23 mouse cellular contexts compared by ENCODE assay signal in genomic region chr8:126174451-126174850, GRCm38 (mm10).
DNase-seq lines count a peak whose midpoint lies in the region; ATAC-seq lines count a peak whose summit lies in the region.
"Had no signal": no experiment of that assay in that cellular context is flagged by ENCODE, and none has a peak within 500 bp of the region (broad histone marks: within the 10 kb centered on the region; RNA-seq: fewer than 3 reads in every experiment).

No protein-coding gene starts in this region.

- no peaks in the 10 kb centered on the region for H3K27me3 ChIP-seq in neural tube, embryonic 12.5 days (replicated peaks)
- H3K27me3 ChIP-seq in neural tube, embryonic 15.5 days (replicated peaks): no peaks in the 10 kb centered on the region
- H3K27me3 ChIP-seq in neural tube, embryonic 14.5 days (ENCODE audit: control insufficient read depth, insufficient read depth, low read length): no peaks in the 10 kb centered on the region
- H3K27me3 ChIP-seq: forebrain, embryonic 13.5 days; hindbrain, embryonic 15.5 days; intestine, embryonic 15.5 days; limb, embryonic 12.5 days had no signal

- H3K4me2 ChIP-seq in neural tube, embryonic 12.5 days (replicated peaks): no peak overlapping the region
- no peak overlapping the region for H3K4me2 ChIP-seq in neural tube, embryonic 15.5 days
- H3K4me2 ChIP-seq in neural tube, embryonic 14.5 days (ENCODE audit: low read depth, low read length): no peak overlapping the region
- H3K4me2 ChIP-seq: forebrain, embryonic 13.5 days; hindbrain, embryonic 15.5 days; intestine, embryonic 15.5 days; limb, embryonic 12.5 days; liver, embryonic 11.5 days had no signal

- peak; percentile 21; the same call in 1 of the 2 replicates for ATAC-seq in neural tube, embryonic 12.5 days (ENCODE audit: low FRiP score, low read depth)
- ATAC-seq in neural tube, embryonic 15.5 days (ENCODE audit: low FRiP score): no peak
- ATAC-seq in neural tube, embryonic 14.5 days (ENCODE audit: low read depth): no peak
- ATAC-seq: forebrain, embryonic 13.5 days; intestine, embryonic 15.5 days; liver, postnatal 0 days; lung, postnatal 0 days; midbrain, embryonic 16.5 days had no signal

- DNase-seq in adrenal gland, postnatal 14 days: peak; percentile 35
- DNase-seq in adrenal gland, postnatal 10 days: no peak
- DNase-seq in cerebellum, postnatal 25 days: peak; percentile 52 to 59
- no peak for DNase-seq in cerebellum, adult 11-12 months
- DNase-seq in spleen, adult 18-20 months: no peak
- DNase-seq: B cell, adult 2 months; gastrocnemius, postnatal 10 days; heart, postnatal 4 days; kidney, adult 9 months; kidney, postnatal 25 days; liver, postnatal 0 days had no signal

- H3K4me3 ChIP-seq in neural tube, embryonic 12.5 days: no peak overlapping the region
- no peak overlapping the region for H3K4me3 ChIP-seq in neural tube, embryonic 15.5 days (replicated peaks)
- H3K4me3 ChIP-seq in neural tube, embryonic 14.5 days (ENCODE audit: low read depth, low read length): no peak overlapping the region
- H3K4me3 ChIP-seq: forebrain, embryonic 13.5 days; heart, embryonic 10.5 days; hindbrain, embryonic 15.5 days; intestine, embryonic 15.5 days; limb, embryonic 12.5 days had no signal

- H3K36me3 ChIP-seq in neural tube, embryonic 12.5 days: no peaks in the 10 kb centered on the region
- H3K36me3 ChIP-seq in neural tube, embryonic 15.5 days: no peaks in the 10 kb centered on the region
- no peaks in the 10 kb centered on the region for H3K36me3 ChIP-seq in neural tube, embryonic 14.5 days (ENCODE audit: control insufficient read depth, insufficient read depth, low read length)
- H3K36me3 ChIP-seq: heart, embryonic 10.5 days; hindbrain, embryonic 15.5 days; intestine, embryonic 15.5 days; limb, embryonic 12.5 days had no signal

- no peak overlapping the region for H3K9ac ChIP-seq in neural tube, embryonic 12.5 days
- no peak overlapping the region for H3K9ac ChIP-seq in neural tube, embryonic 15.5 days (replicated peaks)
- no peak overlapping the region for H3K9ac ChIP-seq in neural tube, embryonic 14.5 days (replicated peaks; ENCODE audit: low read depth, low read length)
- H3K9ac ChIP-seq: forebrain, embryonic 13.5 days; hindbrain, embryonic 15.5 days; intestine, embryonic 15.5 days; limb, embryonic 12.5 days; liver, postnatal 0 days had no signal

- WGBS in neural tube, embryonic 12.5 days: 11% methylated on average over 7 of the region's 7 CpGs
- WGBS in neural tube, embryonic 15.5 days: 19% methylated on average over 7 of the region's 7 CpGs
- 4% methylated on average over 7 of the region's 7 CpGs for WGBS in neural tube, embryonic 14.5 days

- H3K4me1 ChIP-seq in neural tube, embryonic 12.5 days: peaks cover 8% of the 10 kb centered on the region; the same call in 1 of the 2 replicates
- peaks cover 12% of the 10 kb centered on the region for H3K4me1 ChIP-seq in neural tube, embryonic 15.5 days
- peaks cover 13% of the 10 kb centered on the region for H3K4me1 ChIP-seq in neural tube, embryonic 14.5 days (ENCODE audit: control insufficient read depth, insufficient read depth, low read length)
- H3K4me1 ChIP-seq: forebrain, embryonic 13.5 days; intestine, embryonic 15.5 days; limb, embryonic 12.5 days had no signal

- no peaks in the 10 kb centered on the region for H3K9me3 ChIP-seq in neural tube, embryonic 12.5 days
- H3K9me3 ChIP-seq in neural tube, embryonic 15.5 days (replicated peaks): no peaks in the 10 kb centered on the region
- no peaks in the 10 kb centered on the region for H3K9me3 ChIP-seq in neural tube, embryonic 14.5 days (ENCODE audit: control insufficient read depth, low read length)
- H3K9me3 ChIP-seq: forebrain, embryonic 13.5 days; heart, embryonic 10.5 days; hindbrain, embryonic 15.5 days; intestine, embryonic 15.5 days; limb, embryonic 12.5 days had no signal

- H3K27ac ChIP-seq in neural tube, embryonic 12.5 days: no peak overlapping the region
- no peak overlapping the region for H3K27ac ChIP-seq in neural tube, embryonic 15.5 days (replicated peaks)
- H3K27ac ChIP-seq in neural tube, embryonic 14.5 days (ENCODE audit: low read depth, low read length): peak overlapping the region; percentile 48
- H3K27ac ChIP-seq: forebrain, embryonic 13.5 days; heart, embryonic 10.5 days; hindbrain, embryonic 15.5 days; intestine, embryonic 15.5 days; limb, embryonic 12.5 days; macrophage had no signal

Comparison
In these comparisons a context has a peak if more than half of its experiments do, and no peak if none do; other contexts are left out.
1. DNase-seq: peak in adrenal gland, postnatal 14 days (single experiment) and cerebellum, postnatal 25 days (2 of 2); none in adrenal gland, postnatal 10 days (single experiment), cerebellum, adult 11-12 months (single experiment) and spleen, adult 18-20 months (0 of 2).